Mouse (Mus musculus): Measurements from ENCODE around the gene Rab11fip3.
A peak's percentile ranks its signal among the peaks of the same experiment; 100 is the strongest.
"Not testable (repeated sequence)": the region's sequence is repeated elsewhere in the genome, so short reads cannot be mapped to it uniquely, and the experiment has no call there.

Rab11fip3 gene

GRCm38 (mm10) chr17:26040711-26041110 lies 28.6 kb downstream of the Rab11fip3 start:
- DNase-seq (ENCODE audit: low spot score in 2 of 2), result not testable (repeated sequence)

DNA sequence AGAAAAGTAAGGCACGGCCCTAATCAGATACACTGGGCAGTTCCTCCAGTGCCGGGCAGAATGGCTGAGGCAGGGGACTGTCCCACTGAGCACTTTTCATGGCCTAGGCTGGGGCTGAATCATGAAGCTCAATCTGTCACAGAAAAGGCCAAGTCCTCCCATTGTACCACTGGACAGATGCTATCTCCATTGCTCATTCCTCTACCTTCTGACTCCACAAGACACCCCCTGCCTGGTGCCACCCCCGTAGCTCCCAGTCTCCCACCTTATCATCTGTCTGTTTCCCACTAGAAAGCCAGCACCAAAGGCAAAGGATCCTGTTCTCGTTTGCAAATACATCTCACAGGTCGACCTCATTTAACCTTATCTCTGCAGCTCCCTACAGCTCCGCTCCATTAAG lies 37.3 kb downstream of the Rab11fip3 start:
- no peak for DNase-seq (ENCODE audit: low spot score in 2 of 2)

GRCm38 (mm10) chr17:26031583-26031982 lies 37.8 kb downstream of the Rab11fip3 start:
- DNase-seq (ENCODE audit: low spot score in 2 of 2), result no peak

GRCm38 (mm10) chr17:26028261-26028660 lies 41.1 kb downstream of the Rab11fip3 start:
- DNase-seq (ENCODE audit: low spot score in 2 of 2), result no peak

DNA sequence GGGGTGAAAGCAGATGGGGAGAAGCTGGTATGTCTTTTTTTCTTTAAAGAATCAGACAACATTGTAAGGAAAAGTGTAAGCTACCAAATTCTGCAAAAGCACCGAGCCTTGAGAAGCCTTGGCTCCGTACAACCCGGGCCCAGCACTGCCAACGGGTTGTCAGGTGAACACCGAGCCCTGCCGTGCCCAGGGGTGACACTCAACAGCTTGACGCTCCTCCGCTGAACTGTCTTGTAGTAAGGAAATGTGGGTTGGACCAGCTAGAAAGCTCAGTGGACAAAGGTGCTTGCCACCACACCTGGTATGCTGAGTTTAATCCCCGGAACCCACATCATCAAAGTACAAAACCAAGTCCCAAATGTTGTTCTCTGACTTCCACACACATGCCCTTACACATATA lies 44.7 kb downstream of the Rab11fip3 start:
- no peak for DNase-seq (ENCODE audit: low spot score in 2 of 2)

DNA sequence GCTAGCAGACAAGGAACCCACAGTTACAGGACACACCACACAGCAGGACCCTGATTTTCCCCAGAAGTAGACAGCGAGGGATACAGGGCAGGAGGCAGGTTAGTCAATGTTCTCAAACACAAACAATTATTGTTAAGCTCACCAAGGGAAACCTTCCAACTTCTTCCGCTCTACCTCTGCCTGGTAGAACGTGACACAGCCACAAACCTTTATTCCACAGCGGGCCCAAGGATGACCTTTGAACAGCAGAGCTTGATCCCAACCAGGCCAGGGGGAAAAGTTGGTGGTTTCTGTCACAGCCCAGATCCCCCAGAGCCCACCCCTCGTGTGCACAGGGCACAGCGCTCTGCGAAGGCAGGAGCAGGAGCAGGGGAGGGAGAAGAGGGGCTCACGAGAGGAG lies 45.4 kb downstream of the Rab11fip3 start:
- DNase-seq (ENCODE audit: low spot score in 2 of 2), result no peak

- no peak for DNase-seq (ENCODE audit: low spot score in 2 of 2)
These were observed 46.2 kb downstream of the Rab11fip3 start for GRCm38 (mm10) chr17:26023181-26023580.

DNA sequence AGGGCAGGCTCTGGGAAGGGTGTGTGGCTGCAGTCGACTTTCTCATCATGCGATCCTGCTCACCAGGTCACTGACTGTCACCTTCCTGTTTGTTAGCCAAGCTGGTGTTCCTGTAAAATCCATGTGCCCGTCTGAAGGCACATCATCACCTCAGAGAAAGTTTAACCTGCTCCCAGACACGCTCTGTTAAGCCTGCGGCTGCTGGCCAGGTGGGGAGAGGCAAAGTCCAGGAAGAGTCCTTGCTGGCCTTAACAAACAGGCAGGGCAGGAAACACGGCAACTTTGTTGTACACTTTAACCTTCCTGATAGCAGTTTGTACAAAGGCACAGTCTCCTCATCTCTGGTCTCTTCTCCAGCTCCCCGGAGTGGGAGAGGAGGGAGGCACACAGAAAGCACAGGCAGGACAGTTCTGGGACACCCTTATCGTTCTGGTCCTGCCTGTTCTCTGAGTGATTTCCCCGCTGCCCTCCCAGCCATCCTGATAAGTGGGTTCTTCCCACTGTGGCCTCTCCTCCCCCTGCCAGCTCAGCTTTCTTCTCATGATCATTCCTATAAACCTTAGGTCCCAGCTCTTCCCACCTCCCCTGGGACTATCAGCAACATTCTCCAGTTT lies 47.5 kb downstream of the Rab11fip3 start:
- no peak for DNase-seq (ENCODE audit: low spot score in 2 of 2)

DNA sequence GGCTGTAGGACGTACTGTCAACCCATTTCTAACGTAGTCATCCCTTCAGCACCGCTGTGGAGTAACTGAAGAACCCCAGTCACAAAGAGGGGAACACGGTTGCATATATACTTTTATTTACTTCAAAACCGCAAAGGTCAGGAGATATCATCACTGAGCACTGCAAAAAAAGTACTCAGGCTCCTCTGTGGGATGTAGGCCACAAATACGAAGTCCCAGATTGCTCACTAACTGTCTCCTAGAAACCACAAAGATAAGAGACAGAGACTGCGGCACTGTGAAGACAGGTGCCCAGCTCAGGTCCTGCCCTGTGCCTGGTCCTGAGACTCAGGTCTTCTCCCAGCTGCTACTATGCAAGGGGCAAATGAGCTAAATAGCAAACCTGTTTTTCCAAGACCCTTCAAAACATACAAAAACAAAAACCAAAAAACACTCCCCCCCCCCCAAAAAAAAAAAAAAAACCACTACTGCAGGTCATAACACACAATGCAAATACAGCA lies 48.5 kb downstream of the Rab11fip3 start:
- no peak for DNase-seq (ENCODE audit: low spot score in 2 of 2)

GRCm38 (mm10) chr17:26018388-26018787 lies 51.0 kb downstream of the Rab11fip3 start:
- DNase-seq (ENCODE audit: low spot score in 2 of 2), result no peak

DNA sequence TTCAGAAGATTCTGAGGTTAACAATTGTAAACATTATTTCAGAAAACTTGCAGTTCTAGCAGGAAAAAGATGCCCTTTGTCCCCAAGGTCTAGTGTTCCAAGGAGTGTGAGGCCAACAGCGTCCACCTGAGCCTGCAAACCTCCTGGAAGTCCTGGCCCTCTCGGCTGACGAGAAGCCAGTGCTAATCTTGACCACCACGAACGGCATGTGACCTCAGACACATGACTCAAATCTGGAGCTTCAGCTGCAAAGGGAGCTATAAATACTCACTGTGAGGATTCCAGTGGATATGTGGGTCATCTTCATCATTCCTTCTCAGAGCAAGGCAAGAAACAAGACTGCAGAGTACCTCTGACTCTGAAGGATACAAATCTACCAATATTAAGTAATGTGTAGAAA lies 51.4 kb downstream of the Rab11fip3 start:
- no peak for DNase-seq (ENCODE audit: low spot score in 2 of 2)

DNA sequence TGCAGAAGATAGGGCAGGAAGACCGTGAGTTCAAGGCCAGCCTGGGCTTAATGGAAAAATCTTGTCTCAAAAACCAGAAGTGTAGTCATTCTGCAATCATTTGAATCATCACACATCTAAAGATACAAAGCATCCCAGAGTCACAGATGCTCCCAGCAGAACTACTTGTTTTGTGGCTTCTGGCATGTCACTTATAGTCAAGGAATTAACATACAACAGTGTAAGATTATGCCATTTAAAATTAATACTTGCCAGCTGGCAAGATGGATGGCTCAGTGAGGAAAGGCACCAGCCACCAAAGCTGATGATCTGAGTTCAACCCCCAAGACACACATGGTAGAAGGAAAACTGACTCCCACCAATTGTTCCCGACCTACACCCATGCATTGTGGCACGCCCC lies 52.3 kb downstream of the Rab11fip3 start:
- no peak for DNase-seq (ENCODE audit: low spot score in 2 of 2)

DNA sequence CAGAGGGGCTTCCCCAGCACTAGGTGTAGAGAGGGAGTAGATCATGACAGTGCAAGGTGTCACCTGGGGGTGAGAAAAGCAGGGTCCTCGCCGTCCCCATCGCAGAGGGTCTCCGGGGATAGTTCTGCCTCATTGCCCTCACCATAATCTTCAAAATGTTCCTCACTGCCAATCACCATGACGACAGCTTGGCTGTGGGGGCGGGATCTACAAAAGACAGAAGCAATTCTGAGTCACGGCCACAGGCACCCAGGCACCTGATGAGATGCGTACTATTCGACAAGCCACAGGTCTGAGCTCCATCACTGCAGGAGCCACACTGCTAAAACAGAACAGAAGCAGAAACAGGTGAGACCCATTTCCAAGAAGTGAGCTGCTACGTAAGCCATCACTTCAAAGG lies 55.6 kb downstream of the Rab11fip3 start:
- DNase-seq (ENCODE audit: low spot score in 2 of 2), result no peak

DNA sequence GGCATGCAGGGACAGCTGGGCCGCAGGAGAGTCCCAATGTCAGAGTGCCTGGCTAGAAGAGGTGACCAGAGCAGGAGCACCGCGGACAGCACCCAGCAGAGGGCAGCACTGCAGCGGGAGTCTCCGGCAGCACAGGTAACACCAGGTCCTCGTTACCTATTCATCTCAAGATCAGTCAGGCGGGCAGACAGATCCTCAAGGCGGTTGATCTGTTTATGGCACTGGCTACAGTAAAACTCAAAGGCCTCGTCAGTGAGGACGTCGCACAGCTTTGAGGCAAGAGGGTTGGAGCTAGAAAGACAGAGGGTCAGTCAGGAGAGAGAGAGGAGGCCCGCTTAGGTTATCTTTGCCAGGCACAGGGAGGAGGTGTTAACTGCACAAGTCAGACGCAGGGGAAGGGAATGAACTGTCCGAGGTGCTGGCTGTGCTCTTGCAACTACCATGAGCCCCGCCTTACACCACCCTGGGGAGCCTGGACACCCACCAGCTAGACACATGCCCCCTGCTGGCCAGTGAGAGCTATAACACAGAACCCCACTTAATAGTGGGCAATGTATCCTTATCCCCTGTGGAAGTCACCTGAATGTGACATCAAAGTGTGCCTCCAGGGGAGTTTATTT lies 57.4 kb downstream of the Rab11fip3 start:
- DNase-seq (ENCODE audit: low spot score in 2 of 2), result peak; percentile 68 to 72

DNA sequence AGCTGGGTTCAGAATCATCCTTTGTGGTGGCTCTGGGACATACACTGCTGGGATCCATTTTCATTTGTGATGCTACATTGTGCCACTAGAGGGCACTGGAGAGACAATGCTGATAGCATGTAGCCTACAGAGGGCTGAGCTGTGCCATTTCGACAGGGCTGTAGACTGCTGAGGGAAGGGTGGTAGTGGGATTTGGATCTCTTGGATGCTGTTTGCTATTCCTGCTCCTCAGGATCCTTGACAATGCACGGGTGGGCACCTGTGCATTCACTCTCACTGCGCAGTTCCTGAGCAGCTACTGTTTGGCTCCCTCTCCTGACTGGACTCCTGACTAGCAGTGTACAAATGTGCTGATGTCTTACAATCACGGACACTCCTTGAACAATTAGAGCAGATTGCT lies 59.8 kb downstream of the Rab11fip3 start:
- DNase-seq (ENCODE audit: low spot score in 2 of 2), result peak; percentile 39 to 67

GRCm38 (mm10) chr17:26008787-26009186 lies 60.6 kb downstream of the Rab11fip3 start:
- no peak for DNase-seq (ENCODE audit: low spot score in 2 of 2)

DNA sequence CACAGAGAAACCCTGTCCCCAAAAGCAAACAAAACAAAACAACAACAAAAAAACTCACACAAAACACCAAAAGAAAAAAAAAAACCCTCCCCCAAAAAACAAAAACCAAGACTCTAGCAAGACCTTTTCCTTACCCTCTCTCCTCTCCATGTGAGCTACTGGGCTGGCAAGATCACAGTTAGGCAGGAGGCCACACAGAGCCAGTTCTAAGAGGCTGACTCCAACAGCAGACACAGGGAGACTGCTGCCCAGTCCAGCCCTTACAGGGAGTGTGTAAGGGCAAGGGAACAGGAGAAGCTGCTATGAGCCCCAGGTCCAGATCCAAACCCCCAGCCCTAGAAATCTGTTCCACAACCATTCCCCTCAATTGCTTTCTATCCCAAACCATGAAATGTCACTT lies 61.0 kb downstream of the Rab11fip3 start:
- DNase-seq (ENCODE audit: low spot score in 2 of 2), result no peak

GRCm38 (mm10) chr17:26007646-26008045 lies 61.7 kb downstream of the Rab11fip3 start:
- DNase-seq (ENCODE audit: low spot score in 2 of 2), result no peak

- DNase-seq (ENCODE audit: low spot score in 2 of 2), result no peak
These were observed 63.5 kb downstream of the Rab11fip3 start for GRCm38 (mm10) chr17:26005731-26006450.

- no peak for DNase-seq (ENCODE audit: low spot score in 2 of 2)
These were observed 64.6 kb downstream of the Rab11fip3 start for GRCm38 (mm10) chr17:26004711-26005110.

DNA sequence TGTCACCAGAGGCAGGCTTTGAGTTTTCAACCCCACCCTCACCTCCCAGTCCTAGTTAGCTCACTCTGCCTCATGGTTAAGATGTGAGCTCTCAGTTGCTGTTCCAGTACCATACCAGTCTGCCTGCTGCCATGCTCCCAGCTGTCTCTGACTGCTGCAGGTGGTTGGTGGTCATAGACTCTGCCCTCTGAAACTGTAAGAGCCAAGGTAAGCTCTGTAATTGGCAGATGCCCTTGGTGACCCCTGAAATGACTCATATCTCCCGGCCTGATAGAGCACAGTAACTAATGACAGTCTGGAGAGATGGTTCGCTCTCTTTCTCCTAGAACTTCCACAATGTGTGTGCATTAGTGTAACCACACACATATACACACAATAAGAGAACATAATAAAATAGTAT lies 65.5 kb downstream of the Rab11fip3 start:
- no peak for DNase-seq (ENCODE audit: low spot score in 2 of 2)

DNA sequence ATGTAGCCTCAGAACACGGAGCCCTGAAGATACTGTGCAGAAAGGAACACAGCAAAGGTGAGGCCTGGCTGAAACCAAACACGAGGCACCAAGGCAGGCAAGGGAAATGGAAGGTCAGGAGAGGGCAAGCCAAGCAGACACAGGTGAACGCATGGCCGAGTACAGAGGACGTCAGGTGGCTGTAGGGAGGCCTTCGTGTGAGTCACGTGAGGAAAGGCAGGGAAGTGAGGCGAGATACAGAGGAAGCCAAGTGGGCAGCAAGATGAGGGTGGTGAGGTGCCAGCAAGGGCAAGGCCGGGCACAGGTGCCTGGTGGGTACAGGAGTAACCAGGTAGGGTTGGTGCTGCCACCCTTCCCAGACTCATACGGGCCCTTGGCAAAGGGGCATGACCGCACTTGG lies 70.9 kb downstream of the Rab11fip3 start:
- DNase-seq (ENCODE audit: low spot score in 2 of 2), result no peak

GRCm38 (mm10) chr17:25993489-25993888 lies 75.9 kb downstream of the Rab11fip3 start:
- no peak for DNase-seq (ENCODE audit: low spot score in 2 of 2)
